Mouse (Mus musculus) stomach, postnatal 0 days (tissue): ENCODE measurements around the gene Cdk20. TPM values are rescaled to one million over a fixed set of nuclear protein-coding genes. Genes with fewer than 3 reads are reported as not detected.

Experiments used
- ATAC-seq: fragments of 200-750 bp; cut with Nextera tagmentation; 2 replicates; pipeline ENCODE4 v1.8.0; 2017; ENCODE audit not compliant: low FRiP score, low TSS enrichment
- DNase-seq: peaks from one replicate; pipeline ENCODE4 v3.0.0-alpha.2; 2016; ENCODE audit warnings: low spot score
- H3K27ac ChIP-seq: fragments of 300-500 bp; sonication (generic); replicated peaks from 2 replicates; pipeline ENCODE4 v1.5.1; 2014; ENCODE audit warnings: mild to moderate bottlenecking, control low read depth
- H3K27me3 ChIP-seq: fragments of 300-500 bp; sonication (generic); 2 replicates; pipeline ENCODE4 v1.6.1; 2014; ENCODE audit warnings: low read length; ENCODE audit not compliant: control insufficient read depth, insufficient read depth
- H3K36me3 ChIP-seq: fragments of 300-500 bp; sonication (generic); 2 replicates; pipeline ENCODE4 v1.6.1; 2014; ENCODE audit warnings: low read length, mixed read lengths; ENCODE audit not compliant: control insufficient read depth, insufficient read depth
- H3K4me1 ChIP-seq: fragments of 300-500 bp; sonication (generic); replicated peaks from 2 replicates; pipeline ENCODE4 v1.6.1; 2014; ENCODE audit warnings: antibody characterized with exemption; ENCODE audit not compliant: control insufficient read depth, insufficient read depth
- H3K4me2 ChIP-seq: fragments of 300-500 bp; sonication (generic); replicated peaks from 2 replicates; pipeline ENCODE4 v1.6.1; 2014; ENCODE audit warnings: low read depth, mild to moderate bottlenecking, control low read depth, moderate library complexity
- H3K4me3 ChIP-seq: fragments of 300-500 bp; sonication (generic); 2 replicates; pipeline ENCODE4 v1.5.1; 2014; ENCODE audit warnings: low read depth, low read length, control low read depth
- H3K9ac ChIP-seq: fragments of 300-500 bp; sonication (generic); 2 replicates; pipeline ENCODE4 v1.6.1; 2014; ENCODE audit warnings: mild to moderate bottlenecking, low read length, control low read depth, mixed read lengths
- H3K9me3 ChIP-seq: fragments of 300-500 bp; sonication (generic); 2 replicates; pipeline ENCODE4 v1.6.1; 2016; ENCODE audit warnings: low read length; ENCODE audit not compliant: control insufficient read depth
- CTCF ChIP-seq: IDR thresholded peaks from 2 replicates; pipeline ENCODE4 v1.5.1; 2016; ENCODE audit warnings: antibody characterized with exemption, low read depth, mild to moderate bottlenecking, moderate library complexity
- EP300 ChIP-seq: optimal IDR thresholded peaks from 2 replicates; pipeline ENCODE3; 2016; ENCODE audit warnings: antibody characterized with exemption
- WGBS: fragments of 180-500 bp; shearing (Covaris S2); extraction: QIAGEN DNeasy Blood & Tissue Kit; methylation state at CpG from one replicate; pipeline ENCODE4 v1.1.7; 2014; 5-methylcytosine and 5-hydroxymethylcytosine counted together
- polyA plus RNA-seq: library from polyadenylated mRNA; unstranded; fragments of >200 nt; fragmentation: Nextera tagmentation; extraction: Ambion mirVana; gene quantifications from 2 replicates; pipeline ENCODE4 v1.2.1, GENCODE M21; 2015

Cdk20 gene
- polyA plus RNA-seq, 1 experiment from 2014 or later = 5.3 TPM

- H3K9ac ChIP-seq = no peak overlapping the region
- WGBS = 59% methylated on average over 6 of the region's 6 CpGs
- no peak for ATAC-seq
- H3K4me3 ChIP-seq = no peak overlapping the region
- H3K9me3 ChIP-seq = no peaks in the 10 kb centered on the region
- H3K36me3 ChIP-seq = no peaks in the 10 kb centered on the region
- TF ChIP-seq CTCF (no peak), EP300 (no peak)
- no peaks in the 10 kb centered on the region for H3K4me1 ChIP-seq
- DNase-seq = no peak
- no peak overlapping the region for H3K4me2 ChIP-seq
- H3K27ac ChIP-seq = no peak overlapping the region
- no peaks in the 10 kb centered on the region for H3K27me3 ChIP-seq
Observed at GRCm38 (mm10) chr13:64489886-64490285, 57.8 kb downstream of the Cdk20 start.

Other genes with a start within 250 kb of the Cdk20 start
- gene Cdc14b, start 157.0 kb upstream of the Cdk20 start, polyA plus RNA-seq = 11.8 and 12.1 TPM in 2 replicates
- 47.2 and 47.9 TPM in 2 replicates for gene Aaed1, start 119.6 kb upstream of the Cdk20 start, polyA plus RNA-seq
- 183 and 184 TPM in 2 replicates for gene Ctsl, start 61.4 kb upstream of the Cdk20 start, polyA plus RNA-seq
- not detected in 2 replicates for gene Fam240b, start 65.5 kb downstream of the Cdk20 start, polyA plus RNA-seq